Mouse (Mus musculus) heart, postnatal 4 days (tissue): ENCODE measurements around the gene Khdrbs2. TPM values are rescaled to one million over a fixed set of nuclear protein-coding genes. Genes with fewer than 3 reads are reported as not detected.
"Not testable (repeated sequence)": the region's sequence is repeated elsewhere in the genome, so short reads cannot be mapped to it uniquely, and the experiment has no call there.

Source experiments
- DNase-seq: peaks from one replicate; pipeline ENCODE4 v3.0.0; 2021
- total RNA-seq, 2 experiments: library from RNA; stranded (reverse); gene quantifications; 2 replicates each; pipeline ENCODE4 v1.2.3; 2021

Khdrbs2 gene
- total RNA-seq, 2 experiments from 2014 or later, result 0.50 to 0.67 TPM

DNA sequence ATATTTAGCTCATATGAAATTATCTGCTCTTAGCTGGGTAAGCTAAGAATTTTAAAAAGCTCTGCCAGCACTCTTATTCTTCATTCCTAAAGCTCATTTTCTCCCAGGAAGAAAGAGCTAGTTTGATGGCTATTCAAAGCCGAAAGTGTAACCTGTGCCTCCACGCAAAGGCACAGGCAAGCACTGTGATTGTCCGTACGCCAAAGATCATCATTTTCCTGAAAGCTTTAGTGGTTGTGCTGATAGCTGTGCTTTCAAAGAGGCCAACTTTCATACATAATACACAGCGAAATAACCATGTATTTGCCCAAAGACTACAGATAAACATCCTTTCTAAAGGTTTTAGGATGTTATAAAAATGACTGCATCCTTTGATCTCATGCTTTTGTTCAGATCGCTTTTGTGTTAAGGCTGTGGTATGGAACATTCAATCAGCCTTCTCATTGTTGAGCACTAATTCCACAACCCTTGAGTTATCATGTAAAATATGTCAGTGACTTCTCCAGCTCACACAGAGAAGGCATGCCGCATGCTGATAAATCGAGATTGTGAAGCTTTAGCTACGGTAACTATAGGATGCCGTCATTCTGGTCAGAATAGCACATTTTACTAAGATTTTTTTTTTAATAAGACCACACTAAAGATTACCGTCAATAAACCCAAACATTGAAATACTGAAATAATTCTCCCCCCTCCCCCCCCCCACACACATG lies 299.1 kb downstream of the Khdrbs2 start:
- no peak for DNase-seq

DNA sequence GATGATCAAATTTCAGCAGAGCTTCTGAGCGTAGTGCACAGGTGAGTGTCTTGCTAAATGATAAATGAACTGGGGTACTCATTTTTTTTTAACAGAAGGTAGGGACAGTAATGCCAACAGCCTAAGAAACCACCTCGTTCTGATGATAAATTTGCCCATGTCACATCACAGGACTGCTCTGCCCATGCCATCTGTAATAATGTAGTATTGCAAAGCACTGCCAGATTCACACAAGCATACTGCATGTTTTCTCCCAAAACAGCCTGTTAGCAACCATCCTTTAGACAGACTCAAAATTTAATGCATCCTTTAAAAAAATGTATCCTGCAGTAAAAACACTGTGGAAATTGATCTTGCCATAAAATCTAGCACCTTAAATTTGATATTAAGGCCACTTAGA lies 315.4 kb downstream of the Khdrbs2 start:
- DNase-seq, result no peak

- no peak for DNase-seq
Measured at GRCm38 (mm10) chr1:32503381-32503780, 330.9 kb downstream of the Khdrbs2 start.

DNA sequence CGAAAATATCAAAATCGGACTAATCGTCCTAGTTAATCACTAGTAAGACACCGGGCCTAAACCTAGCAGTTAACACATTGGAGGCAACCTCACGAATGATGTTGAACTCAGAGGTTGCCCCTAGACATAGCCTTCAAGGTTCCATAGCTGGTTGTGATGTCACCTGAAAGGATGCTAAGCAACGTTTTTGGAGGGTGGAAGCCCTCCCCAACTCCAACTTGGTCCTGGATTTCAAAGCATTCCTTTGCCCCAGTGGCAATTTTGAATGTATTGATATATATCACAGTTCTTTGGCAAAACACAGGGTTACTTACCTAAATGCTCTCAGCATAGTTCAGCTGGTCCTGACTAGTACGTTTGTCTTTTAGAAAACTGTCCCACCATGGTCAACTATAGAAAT lies 374.7 kb downstream of the Khdrbs2 start, which contains the start of gene Gm5415:
Gene Gm5415, minus strand, starts transcription at position 101 of the 400 bp plus-strand sequence.
- not testable (repeated sequence) for DNase-seq

- DNase-seq, result no peak
Measured at GRCm38 (mm10) chr1:32553459-32553858, 380.9 kb downstream of the Khdrbs2 start.

DNA sequence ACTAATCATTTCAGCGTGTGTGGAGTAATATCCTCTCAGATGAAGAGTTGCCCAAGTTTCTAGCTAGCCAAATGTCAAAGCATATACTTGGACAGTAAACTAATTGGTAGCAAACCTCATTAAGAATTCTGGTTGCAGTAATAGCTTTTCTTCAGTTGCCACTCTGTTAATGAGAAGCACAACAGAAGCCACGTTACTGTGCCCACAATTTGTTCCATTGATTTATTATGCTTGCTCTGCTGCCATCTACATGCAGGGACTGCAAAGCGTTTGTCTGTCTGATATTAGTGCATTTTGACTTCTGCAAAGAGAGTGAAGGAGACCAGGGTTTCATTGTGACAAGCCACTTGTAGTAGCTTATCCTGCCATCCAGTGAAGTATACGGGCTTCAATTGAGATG lies 381.4 kb downstream of the Khdrbs2 start:
- DNase-seq, result no peak

- DNase-seq, result no peak
Measured at GRCm38 (mm10) chr1:32568901-32569300, 396.4 kb downstream of the Khdrbs2 start.

DNA sequence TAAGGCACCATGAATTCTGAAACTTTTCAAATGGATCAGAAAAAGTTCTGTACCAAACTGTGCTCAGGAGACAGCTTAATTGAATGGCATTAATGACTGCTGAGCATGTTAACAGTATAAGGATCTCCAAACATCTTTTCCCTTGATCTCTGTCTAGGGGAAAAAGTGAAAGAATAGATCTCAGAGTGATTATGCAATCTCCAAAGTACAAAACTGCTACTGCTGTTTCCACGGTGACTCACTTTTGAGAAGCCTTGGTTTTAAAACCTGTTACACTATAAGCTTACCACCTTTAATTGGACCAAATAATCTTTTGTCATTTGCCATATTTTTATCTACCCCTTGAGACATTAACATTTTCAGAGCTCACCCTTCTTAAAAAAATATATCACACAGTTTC lies 453.5 kb downstream of the Khdrbs2 start:
- no peak for DNase-seq

DNA sequence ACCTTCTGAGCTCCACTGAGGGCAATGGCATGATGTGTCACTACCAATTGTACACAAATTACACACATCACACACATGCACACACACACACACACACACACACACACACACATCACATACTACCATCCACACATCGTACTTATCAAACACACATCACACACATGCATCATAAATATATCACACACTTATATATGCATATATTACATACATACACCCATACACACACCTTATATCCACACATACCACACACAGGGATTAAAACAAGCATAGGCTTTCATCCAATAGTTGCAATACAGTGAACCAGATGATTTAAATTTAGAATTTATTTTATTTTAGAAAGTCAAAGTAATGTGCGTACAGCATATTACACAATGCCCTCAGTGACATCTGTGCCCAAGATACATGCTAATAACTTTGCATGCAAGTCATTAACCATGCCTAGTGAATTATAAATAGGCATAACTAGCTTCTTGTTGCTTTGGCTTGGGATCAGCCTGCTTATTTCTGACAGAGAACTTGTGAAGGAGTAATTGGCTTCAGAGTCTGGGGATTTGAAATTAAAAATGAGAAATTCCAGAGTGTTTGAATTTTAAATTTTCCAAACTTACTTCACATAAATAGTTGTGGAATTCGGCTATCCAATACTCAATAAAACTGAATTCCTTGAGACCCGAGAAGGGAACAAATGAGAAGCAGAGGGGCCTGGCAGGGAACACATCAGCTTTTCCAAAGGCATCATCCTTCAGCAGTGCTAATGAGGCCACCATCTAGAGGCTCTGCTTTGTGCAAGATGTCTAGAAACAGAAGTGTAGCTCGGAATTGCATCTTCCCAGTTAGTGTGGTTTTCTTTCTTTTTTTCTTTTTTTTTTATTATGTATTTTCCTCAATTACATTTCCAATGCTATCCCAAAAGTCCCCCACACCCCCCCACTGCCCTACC lies 460.2 kb downstream of the Khdrbs2 start:
- DNase-seq, result no peak

GRCm38 (mm10) chr1:32633404-32633803 lies 460.9 kb downstream of the Khdrbs2 start:
- no peak for DNase-seq

DNA sequence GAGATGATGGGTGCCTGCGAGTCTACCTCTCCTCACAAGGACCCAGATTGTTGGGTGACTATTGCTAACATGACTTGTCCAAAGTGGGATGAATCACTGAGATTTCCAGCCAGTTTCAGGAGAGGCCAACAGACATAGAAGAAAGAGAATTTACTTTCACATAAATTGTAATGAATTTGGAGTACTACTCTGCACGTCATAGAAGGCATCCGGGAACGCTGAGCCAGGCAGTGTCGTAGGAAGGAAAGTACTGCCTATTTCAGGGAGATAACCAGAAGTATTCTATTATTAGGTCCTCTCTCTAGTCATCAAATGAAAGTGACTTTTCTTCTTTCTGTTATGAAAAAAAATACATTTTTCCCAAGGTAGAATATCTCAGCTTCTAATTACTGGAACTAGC lies 466.6 kb downstream of the Khdrbs2 start:
- DNase-seq, result no peak

DNA sequence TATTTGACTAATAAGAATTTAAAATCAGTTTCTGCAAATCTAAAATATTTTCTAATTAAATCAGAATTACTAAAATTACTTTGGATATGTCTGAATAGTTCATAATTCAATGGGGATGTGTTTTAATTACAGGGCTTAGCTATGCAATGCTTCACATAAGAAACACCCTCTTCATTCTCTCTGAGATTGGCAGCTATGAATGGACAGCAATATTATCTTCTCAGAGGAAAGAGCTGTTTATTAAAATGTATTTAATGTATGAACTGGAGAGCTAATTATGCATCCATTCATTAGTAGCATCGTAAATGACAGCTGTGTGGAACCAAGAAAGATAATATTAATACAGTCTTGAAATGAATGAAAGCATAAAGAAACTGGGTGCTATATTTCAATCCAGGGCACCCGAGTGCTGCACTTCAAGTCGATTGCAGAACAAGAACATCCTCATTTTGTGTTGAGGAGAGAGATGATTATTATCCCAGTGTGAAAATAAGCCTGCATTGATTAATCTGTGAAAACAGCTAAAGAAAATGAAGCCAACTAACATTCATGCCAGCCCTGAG lies 477.2 kb downstream of the Khdrbs2 start:
- DNase-seq, result no peak

DNA sequence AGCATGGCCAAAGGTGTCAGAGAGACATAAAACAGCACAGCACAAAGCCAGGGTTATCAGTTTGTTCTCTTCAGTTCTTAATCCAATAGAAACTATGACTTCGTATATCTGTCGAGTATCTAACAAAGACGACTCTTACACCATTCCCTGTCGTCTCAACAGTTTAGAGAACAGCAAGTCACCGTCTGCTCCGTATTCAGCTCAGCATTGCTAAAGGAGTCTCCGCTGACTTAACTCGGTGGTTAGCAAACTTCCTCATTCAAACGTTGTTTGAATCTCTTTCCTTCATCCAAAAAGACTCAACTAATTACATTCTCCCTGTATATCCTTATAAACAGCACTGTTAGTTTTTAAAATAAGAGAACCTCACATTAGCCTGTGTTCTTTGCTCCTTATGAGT lies 521.3 kb downstream of the Khdrbs2 start:
- no peak for DNase-seq

GRCm38 (mm10) chr1:32700132-32700531 lies 527.6 kb downstream of the Khdrbs2 start:
- no peak for DNase-seq

DNA sequence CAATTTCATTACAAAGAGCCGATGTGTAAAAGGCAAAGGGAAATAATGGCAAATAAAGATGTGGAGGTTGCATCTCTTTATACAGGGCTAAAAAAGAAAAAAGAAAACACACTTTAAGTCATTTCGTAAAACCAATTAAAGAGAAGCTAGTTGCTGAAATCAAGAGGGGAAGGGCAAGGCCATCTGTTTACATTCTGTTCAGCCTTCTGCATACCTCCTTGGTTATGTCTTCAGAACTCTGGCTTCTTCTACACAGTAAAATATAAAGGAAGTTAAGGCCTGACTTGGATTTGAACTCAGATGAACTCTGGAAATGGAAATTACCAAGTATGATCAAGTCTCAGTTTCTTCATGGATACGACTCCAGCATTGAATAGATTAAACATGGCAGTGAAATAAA lies 528.8 kb downstream of the Khdrbs2 start:
- no peak for DNase-seq
